21 mouse cellular contexts compared by ENCODE assay signal in the genomic region with DNA sequence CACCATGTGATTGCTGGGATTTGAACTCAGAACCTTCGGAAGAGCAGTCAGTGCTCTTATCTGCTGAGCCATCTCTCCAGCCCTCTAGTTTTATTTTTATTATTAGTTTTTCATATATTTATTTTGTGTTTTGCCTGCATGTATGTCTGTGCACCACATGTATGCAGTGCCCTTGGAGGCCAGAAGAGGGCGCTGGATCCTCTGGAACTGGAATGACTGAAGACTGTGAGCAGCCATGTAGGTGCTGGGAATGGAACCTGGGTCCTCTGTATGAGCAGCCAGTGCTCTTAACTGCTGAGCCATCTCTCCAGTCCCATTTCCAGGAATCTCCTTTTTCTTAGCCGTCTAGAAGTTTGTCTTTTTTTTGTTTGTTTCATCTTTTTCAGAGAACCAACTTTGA. TPM values are rescaled to one million over a fixed set of nuclear protein-coding genes. Genes with fewer than 3 reads are reported as not detected.
DNase-seq lines count a peak whose midpoint lies in the region; ATAC-seq and TF ChIP-seq lines count a peak whose summit lies in the region.
"Had no signal": no experiment of that assay in that cellular context is flagged by ENCODE, and none has a peak within 500 bp of the region (broad histone marks: within the 10 kb centered on the region; RNA-seq: fewer than 3 reads in every experiment).

No protein-coding gene starts in this region.

- H3K4me2 ChIP-seq in kidney, embryonic 15.5 days, result no peak overlapping the region
- H3K4me2 ChIP-seq in lung, postnatal 0 days (replicated peaks; ENCODE audit: low read depth, low read length), result no peak overlapping the region
- H3K4me2 ChIP-seq: forebrain, embryonic 15.5 days; heart, embryonic 11.5 days; intestine, embryonic 15.5 days; limb, embryonic 12.5 days had no signal

- H3K27me3 ChIP-seq in cerebellum, adult 2 months (ENCODE audit: control insufficient read depth, insufficient read depth, low read length), result no peaks in the 10 kb centered on the region
- no peaks in the 10 kb centered on the region for H3K27me3 ChIP-seq in kidney, adult 2 months (replicated peaks; ENCODE audit: control insufficient read depth, insufficient read depth, low read length)
- H3K27me3 ChIP-seq in kidney, embryonic 15.5 days, result no peaks in the 10 kb centered on the region
- no peaks in the 10 kb centered on the region for H3K27me3 ChIP-seq in lung, postnatal 0 days (replicated peaks; ENCODE audit: insufficient read depth, low read length)
- H3K27me3 ChIP-seq: forebrain, embryonic 15.5 days; intestine, embryonic 15.5 days; limb, embryonic 12.5 days had no signal

- no peak for ATAC-seq in kidney, embryonic 15.5 days (replicated peaks; ENCODE audit: low FRiP score)
- no peak for ATAC-seq in lung, postnatal 0 days
- ATAC-seq: forebrain, embryonic 15.5 days; intestine, embryonic 15.5 days had no signal

- no peak for TF ChIP-seq POLR2A in cerebellum, adult 2 months (IDR thresholded peaks at IDR 0.05; ENCODE audit: borderline replicate concordance, insufficient read depth, low read length)
- no peak for TF ChIP-seq POLR2A in kidney, adult 2 months (IDR thresholded peaks at IDR 0.05; ENCODE audit: low read depth, low read length)
- no peak for TF ChIP-seq POLR2A in bone marrow, adult 2 months (IDR thresholded peaks at IDR 0.05; ENCODE audit: borderline replicate concordance, control insufficient read depth, low read depth, low read length)

- H3K4me1 ChIP-seq in cerebellum, adult 2 months (ENCODE audit: control insufficient read depth, insufficient read depth, low read length), result peaks cover 42% of the 10 kb centered on the region
- H3K4me1 ChIP-seq in kidney, adult 2 months (ENCODE audit: control insufficient read depth, insufficient read depth, low read length), result no peaks in the 10 kb centered on the region
- H3K4me1 ChIP-seq in kidney, embryonic 15.5 days, result peaks cover 28% of the 10 kb centered on the region
- H3K4me1 ChIP-seq in lung, postnatal 0 days (ENCODE audit: insufficient read depth, low read depth, low read length), result no peaks in the 10 kb centered on the region
- H3K4me1 ChIP-seq in bone marrow, adult 2 months (ENCODE audit: control insufficient read depth, insufficient read depth, low read length), result no peaks in the 10 kb centered on the region

- H3K9ac ChIP-seq in kidney, embryonic 15.5 days, result no peak overlapping the region
- H3K9ac ChIP-seq in lung, postnatal 0 days (replicated peaks; ENCODE audit: low read depth), result no peak overlapping the region
- H3K9ac ChIP-seq: forebrain, embryonic 15.5 days; intestine, embryonic 15.5 days; limb, embryonic 12.5 days had no signal

- TF ChIP-seq CTCF in cerebellum, adult 2 months (IDR thresholded peaks at IDR 0.05; ENCODE audit: borderline replicate concordance, insufficient read depth, low read depth, low read length), result peak; percentile 35
- 0 out of 2 replicates have a peak, but pooled peaks have one; percentile 21 for TF ChIP-seq CTCF in kidney, adult 2 months (conservative IDR thresholded peaks at IDR 0.05; ENCODE audit: insufficient read depth, insufficient read length, low read depth, low read length)
- peak; percentile 47 for TF ChIP-seq CTCF in lung, postnatal 0 days (IDR thresholded peaks at IDR 0.05)
- TF ChIP-seq CTCF in bone marrow, adult 2 months (IDR thresholded peaks at IDR 0.05; ENCODE audit: control insufficient read depth, insufficient read depth, low read length), result peak; percentile 37; the same call in 1 of the 2 replicates

- DNase-seq in cerebellum, adult 2 months, result no peak
- no peak for DNase-seq in cerebellum, postnatal 10 days
- DNase-seq in kidney, adult 2 months, result no peak
- DNase-seq in lung, postnatal 0 days (ENCODE audit: low spot score), result no peak
- no peak for DNase-seq in lung, postnatal 10 days
- DNase-seq in retina, embryonic 14.5 days (ENCODE audit: low spot score), result no peak
- DNase-seq: adrenal gland, postnatal 25 days; cerebellum, postnatal 36 days; gastrocnemius, postnatal 25 days; kidney, postnatal 36 days had no signal

- no peaks in the 10 kb centered on the region for H3K9me3 ChIP-seq in kidney, embryonic 15.5 days (replicated peaks)
- no peaks in the 10 kb centered on the region for H3K9me3 ChIP-seq in lung, postnatal 0 days (ENCODE audit: low read length)
- H3K9me3 ChIP-seq: embryonic facial prominence, embryonic 10.5 days; forebrain, embryonic 15.5 days; intestine, embryonic 15.5 days; limb, embryonic 12.5 days had no signal

- H3K27ac ChIP-seq in cerebellum, adult 2 months (ENCODE audit: insufficient read depth, low read length), result no peak overlapping the region
- H3K27ac ChIP-seq in kidney, adult 2 months (ENCODE audit: insufficient read depth, low read depth, low read length), result no peak overlapping the region
- H3K27ac ChIP-seq in kidney, embryonic 15.5 days, result no peak overlapping the region
- H3K27ac ChIP-seq in lung, postnatal 0 days (ENCODE audit: low read length), result no peak overlapping the region
- no peak overlapping the region for H3K27ac ChIP-seq in bone marrow, adult 2 months (ENCODE audit: control insufficient read depth, insufficient read depth, low read depth, low read length, poor library complexity)
- H3K27ac ChIP-seq: embryonic facial prominence, embryonic 10.5 days; forebrain, embryonic 15.5 days; hindbrain, embryonic 10.5 days; intestine, embryonic 15.5 days; limb, embryonic 12.5 days had no signal

- WGBS in cerebellum, adult 2 months, result 83% methylated on average over 3 of the region's 3 CpGs
- WGBS in kidney, adult 2 months, result 90% methylated on average over 3 of the region's 3 CpGs
- WGBS in kidney, embryonic 15.5 days, result 82% methylated on average over 3 of the region's 3 CpGs
- 85% methylated on average over 3 of the region's 3 CpGs for WGBS in lung, postnatal 0 days
- WGBS in bone marrow, adult 2 months, result 78% methylated on average over 3 of the region's 3 CpGs

- TF ChIP-seq EP300 in lung, postnatal 0 days (IDR thresholded peaks at IDR 0.05), result no peak

- no peak overlapping the region for H3K4me3 ChIP-seq in cerebellum, adult 2 months (replicated peaks; ENCODE audit: insufficient read depth, low read depth, low read length)
- H3K4me3 ChIP-seq in kidney, adult 2 months (ENCODE audit: insufficient read depth, low read depth, low read length), result no peak overlapping the region
- H3K4me3 ChIP-seq in kidney, embryonic 15.5 days (replicated peaks), result no peak overlapping the region
- H3K4me3 ChIP-seq in lung, postnatal 0 days (ENCODE audit: low read depth, low read length), result no peak overlapping the region
- H3K4me3 ChIP-seq in bone marrow, adult 2 months (replicated peaks; ENCODE audit: control insufficient read depth, low read depth, low read length), result no peak overlapping the region
- H3K4me3 ChIP-seq: embryonic facial prominence, embryonic 10.5 days; erythroblast, embryonic 14.5 days; forebrain, embryonic 15.5 days; hindbrain, embryonic 10.5 days; intestine, embryonic 15.5 days; limb, embryonic 12.5 days; myocyte had no signal

- no peaks in the 10 kb centered on the region for H3K36me3 ChIP-seq in kidney, adult 2 months (ENCODE audit: control insufficient read depth, insufficient read depth, low read length)
- no peaks in the 10 kb centered on the region for H3K36me3 ChIP-seq in kidney, embryonic 15.5 days
- H3K36me3 ChIP-seq in lung, postnatal 0 days (ENCODE audit: insufficient read depth, low read length), result no peaks in the 10 kb centered on the region
- H3K36me3 ChIP-seq: forebrain, embryonic 15.5 days; G1E; intestine, embryonic 15.5 days; limb, embryonic 12.5 days had no signal

RNA-seq across cellular contexts. Expression of gene Clstn1, which starts 18.2 kb away (rescaled TPM):
- 301 and 324 TPM in 2 replicates for polyA plus RNA-seq in cerebellum, adult 2 months (2012; rRNA removed)
- 44.9 and 46.3 TPM in 2 replicates for polyA plus RNA-seq in kidney, adult 2 months (2012; rRNA removed)
- polyA plus RNA-seq in kidney, embryonic 15.5 days (2015; fragmentation: Nextera tagmentation; extraction: Ambion mirVana), result 36.7 and 41.8 TPM in 2 replicates
- 43.6 and 48.7 TPM in 2 replicates for polyA plus RNA-seq in lung, postnatal 0 days (2015; fragmentation: Nextera tagmentation; extraction: Ambion mirVana)
- 3.9 and 6.3 TPM in 2 replicates for polyA plus RNA-seq in bone marrow, adult 2 months (2011; ENCODE audit: insufficient read depth, insufficient read length, low replicate concordance, missing spikeins)
